Mouse (Mus musculus) effector memory CD4-positive, alpha-beta T cell, adult 5 months (primary cell): ENCODE results near the gene Smc6. TPM values are rescaled to one million over a fixed set of nuclear protein-coding genes. Genes with fewer than 3 reads are reported as not detected.

Experiments
- polyA plus RNA-seq: library from polyadenylated mRNA; unstranded; fragments of 100-300 nt; shearing (Covaris generic); gene quantifications from one replicate; pipeline ENCODE4 v1.2.1, GENCODE M21; 2017

The Smc6 gene
- polyA plus RNA-seq: 93.8 TPM

DNA sequence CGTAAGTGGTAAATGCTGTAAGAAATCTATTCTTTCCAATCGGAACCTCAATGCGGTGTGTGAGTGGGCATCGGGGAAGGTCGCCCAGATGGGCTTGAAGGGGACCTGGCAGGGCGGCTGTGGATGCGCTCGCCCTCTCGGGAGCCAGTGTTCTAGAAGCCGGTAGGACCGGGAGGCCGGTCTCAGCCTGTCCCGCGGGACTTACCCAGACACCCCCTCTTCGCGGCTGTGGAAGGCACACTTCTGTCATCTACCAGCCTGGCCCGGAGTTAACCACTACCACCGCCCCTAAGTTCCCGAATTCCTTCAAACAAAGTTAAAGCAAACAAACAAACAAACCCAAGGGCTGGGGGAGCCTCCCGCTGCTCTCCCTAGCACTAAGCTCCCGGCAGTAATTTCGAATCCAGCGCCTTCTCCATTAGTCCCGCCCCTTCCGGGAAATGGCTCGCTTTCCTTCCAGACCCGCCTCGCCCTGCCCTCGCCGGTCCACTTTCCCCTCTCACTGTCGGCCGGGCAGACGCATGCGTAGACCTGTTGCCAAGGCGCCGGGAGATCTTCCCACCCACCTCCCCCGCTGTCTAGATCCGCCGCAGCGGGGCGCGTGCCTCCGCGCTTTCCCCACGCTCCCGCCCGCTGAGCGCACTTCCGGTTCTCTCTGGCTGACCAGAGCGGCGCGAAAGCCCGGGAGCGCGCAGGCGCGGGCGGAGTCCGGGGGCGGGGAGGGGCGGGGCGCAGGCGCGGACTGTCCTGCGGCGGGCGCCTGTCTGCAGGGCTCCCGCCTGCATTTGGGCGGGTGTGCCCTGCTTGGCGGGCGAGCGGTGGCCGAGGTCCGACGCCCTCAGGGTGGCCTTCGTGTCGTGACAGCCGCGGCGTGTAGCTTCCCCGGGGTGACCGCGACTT is at the start of gene Smc6, which contains the start of gene Gen1:
Gene Smc6, plus strand, starts transcription at position 505 of the 900 bp plus-strand sequence.
Gene Gen1, minus strand, starts transcription at position 420 of the 900 bp plus-strand sequence.

Other genes starting within 250 kb of the Smc6 start
- not detected for gene Kcns3, start 114.8 kb upstream of the Smc6 start, polyA plus RNA-seq
- gene Msgn1, start 56.9 kb upstream of the Smc6 start, polyA plus RNA-seq: not detected
- gene Gen1, start 85 bp upstream of the Smc6 start, polyA plus RNA-seq: 0.29 TPM
- not detected for gene Vsnl1, start 170.7 kb downstream of the Smc6 start, polyA plus RNA-seq
- not detected for gene Rad51ap2, start 190.2 kb downstream of the Smc6 start, polyA plus RNA-seq